Mouse (Mus musculus): ENCODE data around the gene Carmil3. TPM values are rescaled to one million over a fixed set of nuclear protein-coding genes. Genes with fewer than 3 reads are reported as not detected.

Carmil3 gene
- 1 to 10 TPM; 2.3 to 2.4 TPM for total RNA-seq (2021)

- DNase-seq (ENCODE audit: low spot score), result peak; percentile 31
- intact Hi-C loops (cut with DNase I), result loop anchor here (10.0 kb wide), 1 partner anchor 264 kb away; the partner anchor contains the start of gene Cideb
Measured at GRCm38 (mm10) chr14:55490361-55491201, at the start of gene Carmil3. Gene Carmil3 (plus strand): TSS chr14:55490651.

- intact Hi-C loops (cut with DNase I), result no loop called here
Measured at GRCm38 (mm10) chr14:55457693-55458092, 32.8 kb upstream of the Carmil3 start.

GRCm38 (mm10) chr14:55458273-55458672 is 32.2 kb upstream of the Carmil3 start:
- intact Hi-C loops (cut with DNase I), result no loop called here
- no peak for DNase-seq (ENCODE audit: low spot score)

More at GRCm38 (mm10) chr14:55457693-55458092, 32.8 kb upstream of the Carmil3 start:
- no peak for DNase-seq (ENCODE audit: low spot score)

GRCm38 (mm10) chr14:55458761-55459160 is 31.7 kb upstream of the Carmil3 start:
- DNase-seq (ENCODE audit: low spot score), result no peak
- intact Hi-C loops (cut with DNase I), result no loop called here

GRCm38 (mm10) chr14:55459796-55460195 is 30.7 kb upstream of the Carmil3 start:
- DNase-seq (ENCODE audit: low spot score), result no peak
- intact Hi-C loops (cut with DNase I), result no loop called here

- DNase-seq (ENCODE audit: low spot score), result no peak
- intact Hi-C loops (cut with DNase I), result no loop called here
Measured at GRCm38 (mm10) chr14:55460297-55460696, 30.2 kb upstream of the Carmil3 start.

GRCm38 (mm10) chr14:55461757-55462156 is 28.7 kb upstream of the Carmil3 start:
- no peak for DNase-seq (ENCODE audit: low spot score)
- intact Hi-C loops (cut with DNase I), result no loop called here

GRCm38 (mm10) chr14:55466481-55466880 is 24.0 kb upstream of the Carmil3 start:
- DNase-seq (ENCODE audit: low spot score), result no peak
- intact Hi-C loops (cut with DNase I), result no loop called here

GRCm38 (mm10) chr14:55467108-55467507 is 23.3 kb upstream of the Carmil3 start:
- intact Hi-C loops (cut with DNase I), result no loop called here
- DNase-seq (ENCODE audit: low spot score), result no peak

GRCm38 (mm10) chr14:55468301-55468741 is 22.1 kb upstream of the Carmil3 start:
- DNase-seq (ENCODE audit: low spot score), result no peak
- intact Hi-C loops (cut with DNase I), result no loop called here

GRCm38 (mm10) chr14:55469041-55469440 is 21.4 kb upstream of the Carmil3 start:
- DNase-seq (ENCODE audit: low spot score), result no peak
- intact Hi-C loops (cut with DNase I), result no loop called here

- intact Hi-C loops (cut with DNase I), result no loop called here
- DNase-seq (ENCODE audit: low spot score), result no peak
Measured at GRCm38 (mm10) chr14:55469821-55470220, 20.6 kb upstream of the Carmil3 start.

GRCm38 (mm10) chr14:55470806-55471205 is 19.6 kb upstream of the Carmil3 start:
- no peak for DNase-seq (ENCODE audit: low spot score)
- intact Hi-C loops (cut with DNase I), result no loop called here

GRCm38 (mm10) chr14:55475654-55476053 is 14.8 kb upstream of the Carmil3 start:
- DNase-seq (ENCODE audit: low spot score), result no peak
- intact Hi-C loops (cut with DNase I), result no loop called here

- no peak for DNase-seq (ENCODE audit: low spot score)
- intact Hi-C loops (cut with DNase I), result no loop called here
Measured at GRCm38 (mm10) chr14:55477421-55477820, 13.0 kb upstream of the Carmil3 start.

GRCm38 (mm10) chr14:55477829-55478228 is 12.6 kb upstream of the Carmil3 start:
- intact Hi-C loops (cut with DNase I), result no loop called here

GRCm38 (mm10) chr14:55478651-55479599 is 11.5 kb upstream of the Carmil3 start, which contains the start of gene Dhrs4:
Gene Dhrs4 (plus strand): TSS chr14:55478758.
- intact Hi-C loops (cut with DNase I), result no loop called here
- peak; percentile 70 for DNase-seq (ENCODE audit: low spot score)

More at GRCm38 (mm10) chr14:55477829-55478228, 12.6 kb upstream of the Carmil3 start:
- no peak for DNase-seq (ENCODE audit: low spot score)

GRCm38 (mm10) chr14:55479629-55480028 is 10.8 kb upstream of the Carmil3 start:
- no peak for DNase-seq (ENCODE audit: low spot score)
- intact Hi-C loops (cut with DNase I), result no loop called here

GRCm38 (mm10) chr14:55484430-55485085 is 5.9 kb upstream of the Carmil3 start:
- intact Hi-C loops (cut with DNase I), result no loop called here
- no peak for DNase-seq (ENCODE audit: low spot score)

GRCm38 (mm10) chr14:55486836-55487235 is 3.6 kb upstream of the Carmil3 start:
- intact Hi-C loops (cut with DNase I), result no loop called here
- no peak for DNase-seq (ENCODE audit: low spot score)
